Mouse (Mus musculus) embryo, embryonic 10 days (tissue): ENCODE data around the gene Bicra.

Source experiments
- DNase-seq: peaks from one replicate; pipeline ENCODE4 v3.0.0-alpha.2; 2015; ENCODE audit warnings: low spot score

Bicra gene

DNA sequence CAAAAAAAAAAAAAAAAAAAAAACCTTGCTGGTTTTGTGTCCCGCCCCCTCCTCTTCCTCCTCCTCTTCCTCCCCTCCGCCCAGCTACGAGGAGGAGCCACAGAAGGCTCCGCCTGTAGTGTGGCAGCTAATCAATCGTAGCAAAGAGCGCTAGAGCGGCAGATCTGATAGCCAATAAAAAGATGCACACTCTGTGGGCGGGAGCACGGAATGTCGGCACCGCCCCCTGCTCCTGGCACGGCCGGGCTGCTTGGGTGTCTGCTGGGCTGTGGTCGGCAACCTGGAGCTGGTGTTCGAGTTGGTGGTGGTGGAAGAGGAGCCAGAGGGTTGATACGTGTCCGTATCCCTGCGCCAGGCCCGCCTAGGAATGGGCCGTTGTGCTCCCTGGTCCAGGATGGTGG is 443 bp upstream of the Bicra start:
- DNase-seq: peak; percentile 98

DNA sequence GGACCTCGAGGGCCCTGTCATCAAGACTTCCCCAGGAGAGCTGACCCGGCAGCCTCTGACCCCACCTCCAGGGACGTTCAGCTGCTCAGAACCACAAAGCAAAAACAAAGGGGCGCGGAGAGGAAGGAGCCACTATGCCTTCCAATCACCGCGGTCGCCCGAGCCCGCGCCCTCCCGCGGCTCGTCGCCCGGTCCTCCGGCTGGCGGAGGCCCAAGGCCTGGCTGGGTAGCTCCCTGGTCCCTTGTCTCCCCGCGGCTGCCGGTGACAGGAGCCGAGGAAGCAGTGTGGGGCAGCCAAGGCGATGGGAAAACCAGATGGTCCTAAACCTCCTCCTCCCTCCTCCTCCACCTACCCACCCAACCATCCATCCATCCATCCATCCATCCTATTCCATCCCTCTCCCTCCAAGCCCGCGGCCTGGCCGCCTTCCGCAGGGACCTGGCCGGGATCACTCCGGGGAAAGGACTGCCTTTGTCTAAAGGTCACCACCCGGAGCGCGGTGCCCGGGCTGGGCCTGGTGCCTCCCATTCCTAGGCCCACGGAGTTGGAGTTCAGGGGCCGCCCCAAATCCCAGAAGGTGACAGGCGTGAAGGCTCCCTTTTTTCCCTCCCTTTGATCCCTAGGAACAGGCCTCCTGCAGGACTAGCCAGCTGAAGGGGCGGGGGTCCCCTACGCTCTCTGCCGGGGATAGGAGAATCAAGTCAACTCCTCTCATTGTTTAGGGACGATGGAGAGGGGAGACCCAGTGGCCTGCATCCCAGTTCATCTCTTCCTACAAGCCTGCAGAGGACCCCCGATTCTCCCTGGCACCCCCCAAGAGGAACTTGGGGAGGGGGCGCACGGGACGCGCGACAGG is 1.0 kb downstream of the Bicra start:
- peak; percentile 66 for DNase-seq

DNA sequence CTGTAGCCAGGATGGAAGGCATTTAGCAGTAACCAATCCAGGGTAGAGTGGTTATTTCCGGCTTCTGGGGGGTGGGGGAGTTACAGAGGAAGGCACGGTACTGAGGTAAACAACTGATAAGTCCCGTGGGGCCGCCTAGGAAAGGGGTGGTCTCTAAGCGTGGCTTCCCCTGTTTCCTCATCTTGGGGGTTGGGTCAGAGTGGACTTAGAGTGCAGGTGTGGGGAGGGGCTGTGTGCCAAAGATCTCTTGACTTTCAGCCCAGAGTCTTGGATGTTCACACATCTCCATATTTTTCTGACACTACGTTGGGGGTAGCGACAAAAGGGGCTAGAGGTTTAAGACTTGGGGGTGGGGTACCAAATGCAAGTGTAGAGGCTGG is 1.6 kb downstream of the Bicra start:
- DNase-seq: peak; percentile 68

DNA sequence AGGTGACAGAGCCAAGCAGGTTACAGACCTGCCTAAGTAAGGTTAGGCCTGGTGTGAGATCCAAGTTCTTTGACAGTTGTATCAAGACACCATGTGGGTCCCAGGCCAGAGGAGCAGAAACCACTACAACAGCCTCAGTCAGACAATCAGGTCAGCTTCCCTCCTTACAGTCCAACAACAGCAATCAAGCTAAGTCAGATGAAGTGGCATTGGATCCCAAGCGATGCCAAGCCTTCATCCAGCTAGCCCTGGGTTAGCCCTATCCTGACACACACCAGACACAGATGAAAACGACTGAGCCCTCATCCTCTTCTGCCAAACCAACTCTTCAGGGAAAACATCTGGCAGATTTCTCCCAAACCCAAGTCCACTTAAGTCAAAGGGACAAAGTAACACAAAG is 2.2 kb downstream of the Bicra start:
- DNase-seq: no peak

DNA sequence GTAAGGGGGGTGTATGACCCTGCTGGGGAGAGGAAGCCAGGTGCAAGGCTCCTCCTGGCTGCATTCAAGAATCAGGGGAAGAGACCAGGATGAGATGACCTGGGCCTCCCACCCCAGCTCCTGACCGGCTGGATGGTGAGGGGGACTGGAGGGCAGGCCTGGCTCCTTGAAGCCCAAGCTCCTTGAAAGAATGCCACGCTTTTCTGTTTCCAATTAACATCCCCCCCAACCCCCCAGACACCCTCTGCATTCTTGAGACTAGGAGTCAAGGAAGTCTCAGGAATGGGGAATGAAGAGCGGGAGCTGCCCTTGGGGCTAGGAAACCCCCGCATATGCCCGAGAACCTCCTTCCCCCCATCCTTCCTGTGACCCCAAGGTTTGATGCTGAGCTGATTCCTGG is 3.2 kb downstream of the Bicra start:
- DNase-seq: peak; percentile 64

DNA sequence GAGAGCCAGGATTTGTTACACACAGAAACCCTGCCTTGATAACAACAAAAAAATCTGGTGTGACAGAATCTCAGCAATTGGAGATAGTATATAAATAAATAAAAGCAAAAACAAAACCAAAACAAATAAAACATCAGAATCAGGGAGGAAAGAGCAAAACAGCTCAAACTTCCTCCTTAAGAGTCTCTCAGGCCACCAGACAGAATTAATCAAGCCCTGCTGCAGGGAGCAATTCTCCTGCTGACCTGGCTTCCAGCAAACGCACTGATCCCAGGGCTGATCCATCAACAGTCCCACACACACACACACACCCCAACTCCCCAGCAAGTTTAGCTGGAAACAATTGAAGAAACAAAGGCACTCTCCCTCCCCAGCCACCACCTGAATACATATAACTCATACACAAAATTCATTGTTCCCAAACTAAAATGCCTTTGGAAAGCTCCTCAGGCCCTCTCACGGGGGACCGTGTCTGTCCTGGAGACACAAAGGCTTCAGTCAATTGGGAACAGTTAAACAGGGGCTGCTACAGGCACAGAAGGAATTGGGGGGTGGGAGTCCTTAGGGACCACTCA is 3.8 kb downstream of the Bicra start:
- peak; percentile 42 for DNase-seq

DNA sequence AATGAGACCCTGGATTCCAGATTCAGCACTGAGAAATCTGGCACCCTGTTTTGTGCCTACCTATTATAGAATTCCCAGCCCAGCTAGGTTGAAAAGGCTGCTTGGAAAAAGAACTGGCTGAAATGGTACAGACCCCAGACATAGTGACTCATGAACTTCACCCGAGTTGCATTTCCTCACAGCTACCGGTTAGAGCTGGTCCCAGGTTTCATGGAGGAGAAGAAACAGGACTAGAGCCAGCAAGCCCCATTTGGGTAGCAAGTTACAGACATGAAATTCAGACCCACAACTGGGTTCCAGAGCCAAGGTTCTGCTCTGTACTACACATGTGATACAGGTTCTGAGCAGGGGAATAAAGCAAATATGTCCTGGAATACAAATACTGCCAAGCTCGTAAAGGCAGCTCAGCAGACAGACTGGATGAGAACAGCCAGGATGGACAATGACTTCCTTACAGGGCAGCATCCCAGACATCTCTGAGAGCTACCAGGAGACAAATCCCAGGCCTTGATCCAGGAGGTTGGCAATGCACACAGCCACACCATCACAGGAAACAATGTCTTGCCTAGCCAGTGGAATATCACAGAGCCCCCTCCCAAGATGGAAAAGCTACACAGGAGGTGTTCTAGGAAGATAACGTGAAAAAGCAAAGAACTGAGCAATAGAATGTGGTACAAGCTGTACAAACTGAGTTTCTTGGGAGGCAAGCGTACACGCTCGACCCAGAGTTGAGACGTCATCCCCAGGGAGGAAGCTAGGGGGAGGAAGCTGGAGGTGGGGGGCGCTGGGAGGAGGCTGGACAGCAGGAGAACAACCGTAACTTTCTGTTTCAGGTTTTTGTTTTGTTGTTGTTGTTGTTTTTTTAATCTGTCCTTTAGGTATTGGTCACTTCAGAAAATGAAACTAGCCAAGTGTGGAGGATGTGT is 4.6 kb downstream of the Bicra start:
- DNase-seq: no peak

DNA sequence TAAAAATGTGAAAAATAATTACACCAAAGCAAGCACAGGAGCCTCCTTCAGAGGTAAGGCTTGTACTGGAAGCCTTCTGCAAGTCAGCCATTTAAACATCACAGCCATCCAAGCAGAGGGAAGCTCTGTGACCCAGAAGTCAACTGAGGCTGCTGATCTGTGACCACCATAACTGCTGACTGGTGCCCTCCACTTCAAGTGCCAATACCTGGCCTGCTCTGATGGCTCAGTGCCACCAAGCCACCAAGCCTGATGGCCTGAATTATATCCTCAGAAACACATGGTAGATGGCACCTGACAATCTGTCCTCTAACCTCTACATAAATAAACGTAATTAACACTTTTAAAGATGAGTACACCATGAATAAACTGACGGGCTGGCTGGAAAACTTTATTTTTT is 6.5 kb downstream of the Bicra start:
- DNase-seq: no peak

DNA sequence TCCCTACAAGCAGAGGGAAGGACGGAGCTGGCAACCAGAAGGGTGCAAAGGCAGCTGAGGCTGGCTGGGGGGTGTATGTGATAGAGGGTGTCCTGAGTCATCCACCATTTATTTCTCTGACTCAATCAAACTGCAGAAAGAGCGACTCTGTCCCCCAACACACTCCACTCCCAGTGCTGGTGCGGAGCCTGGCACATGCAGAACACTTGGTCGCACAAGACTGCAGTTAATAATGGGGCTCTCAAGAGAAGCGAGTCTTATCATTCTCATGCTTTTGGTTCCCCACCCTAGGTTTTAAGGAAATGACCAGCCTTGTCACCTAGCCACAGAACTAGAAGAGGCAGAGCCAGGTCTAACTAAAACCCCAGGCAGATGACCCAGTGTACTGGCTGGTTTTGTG is 8.4 kb downstream of the Bicra start:
- DNase-seq: no peak

DNA sequence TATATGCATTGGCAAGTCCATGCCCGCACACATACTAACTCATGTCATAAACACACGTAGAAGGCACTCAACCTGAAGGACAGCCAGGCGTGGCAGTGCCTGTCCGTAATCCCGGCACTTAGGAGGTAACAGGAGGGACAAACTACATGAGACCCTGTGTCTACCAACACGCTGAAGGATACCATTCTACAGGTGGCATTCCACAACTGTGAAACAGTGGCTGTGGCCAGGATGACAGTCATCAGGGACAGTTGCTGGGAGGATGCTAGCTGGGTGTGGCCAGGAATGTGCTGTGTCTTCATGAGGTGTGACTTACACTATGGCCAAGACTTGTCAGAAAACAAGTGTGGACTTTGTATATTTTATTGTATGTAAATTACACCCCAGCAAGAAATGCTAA is 10.7 kb downstream of the Bicra start:
- no peak for DNase-seq

DNA sequence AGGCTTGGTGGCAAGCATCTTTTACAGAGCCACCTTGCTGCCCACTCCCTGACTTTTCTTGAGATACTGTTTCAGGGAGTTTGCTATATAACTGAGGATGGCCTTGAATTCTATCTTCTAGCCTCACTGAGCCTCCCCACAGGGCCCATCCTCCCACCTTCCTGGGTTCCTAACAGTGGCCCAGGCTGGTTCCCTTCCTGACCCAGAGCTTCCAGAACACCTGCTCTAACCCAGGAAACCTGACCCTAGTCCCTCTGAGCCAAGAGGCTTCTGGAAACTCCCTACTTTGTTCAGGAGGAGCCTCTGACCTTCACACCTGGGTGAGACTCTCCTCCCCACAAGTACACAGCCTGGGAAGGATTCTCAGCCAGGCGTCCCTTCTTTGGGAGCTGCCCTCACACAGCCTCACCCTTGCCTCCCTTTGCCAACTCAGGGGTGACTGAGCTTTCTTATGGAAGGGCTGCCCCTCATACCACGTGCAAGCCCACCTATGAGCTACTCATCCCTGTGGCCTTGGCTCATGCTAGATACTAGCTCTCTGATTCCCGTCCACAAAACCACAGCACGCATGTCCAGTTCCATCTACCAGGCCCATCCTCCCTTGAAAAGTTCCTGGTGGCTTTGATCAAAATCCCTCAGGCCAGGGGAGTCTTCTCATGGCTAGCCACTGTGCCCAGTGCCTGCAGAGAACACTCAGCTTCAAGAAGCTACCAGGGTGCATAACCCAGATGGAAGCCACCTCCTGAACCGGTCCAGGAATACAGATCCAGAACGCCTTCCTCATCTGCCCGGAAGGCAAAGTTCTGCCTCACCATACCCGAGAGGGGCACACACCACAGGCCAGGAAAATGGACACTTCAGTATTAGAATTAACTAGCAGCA is 13.9 kb downstream of the Bicra start:
- no peak for DNase-seq

DNA sequence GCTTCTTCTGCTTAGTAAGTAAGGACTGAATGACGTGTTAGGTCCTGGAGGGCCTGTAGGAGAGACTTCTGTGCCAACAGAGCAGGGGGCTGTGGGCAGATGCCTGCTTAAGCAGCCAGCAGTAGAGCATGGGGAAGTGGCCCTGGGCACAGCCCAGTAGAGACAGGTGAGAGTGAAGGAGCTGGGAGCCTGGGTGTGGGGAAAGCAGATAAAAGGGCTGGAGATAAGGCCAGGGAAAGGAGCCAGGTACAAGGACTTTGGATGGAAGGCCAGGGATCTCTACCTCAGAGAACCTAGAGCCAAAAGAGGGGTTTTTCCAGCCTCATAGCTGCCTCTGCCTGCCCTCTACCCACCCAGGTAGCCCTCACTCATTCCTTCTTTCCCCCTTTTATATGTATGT is 14.7 kb downstream of the Bicra start:
- no peak for DNase-seq

DNA sequence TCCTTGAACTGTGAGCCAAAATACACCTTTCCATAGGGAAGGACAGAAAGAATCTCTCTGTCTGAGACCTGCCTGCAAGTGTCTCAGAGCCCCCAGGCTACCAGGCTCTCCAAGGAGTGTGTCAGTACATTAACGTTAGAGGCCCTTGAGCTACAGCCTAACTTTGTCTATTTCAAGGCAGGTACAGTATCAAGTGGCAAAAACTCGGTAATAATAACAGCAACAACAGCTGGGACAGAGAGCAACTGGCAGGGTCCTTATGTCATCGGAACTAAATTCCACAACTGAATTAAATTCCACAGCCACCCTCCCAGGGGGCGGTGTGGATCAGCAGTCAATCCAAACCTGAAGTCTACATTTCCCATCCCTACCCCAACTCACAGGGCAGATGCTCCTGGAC is 16.6 kb downstream of the Bicra start:
- DNase-seq: no peak

DNA sequence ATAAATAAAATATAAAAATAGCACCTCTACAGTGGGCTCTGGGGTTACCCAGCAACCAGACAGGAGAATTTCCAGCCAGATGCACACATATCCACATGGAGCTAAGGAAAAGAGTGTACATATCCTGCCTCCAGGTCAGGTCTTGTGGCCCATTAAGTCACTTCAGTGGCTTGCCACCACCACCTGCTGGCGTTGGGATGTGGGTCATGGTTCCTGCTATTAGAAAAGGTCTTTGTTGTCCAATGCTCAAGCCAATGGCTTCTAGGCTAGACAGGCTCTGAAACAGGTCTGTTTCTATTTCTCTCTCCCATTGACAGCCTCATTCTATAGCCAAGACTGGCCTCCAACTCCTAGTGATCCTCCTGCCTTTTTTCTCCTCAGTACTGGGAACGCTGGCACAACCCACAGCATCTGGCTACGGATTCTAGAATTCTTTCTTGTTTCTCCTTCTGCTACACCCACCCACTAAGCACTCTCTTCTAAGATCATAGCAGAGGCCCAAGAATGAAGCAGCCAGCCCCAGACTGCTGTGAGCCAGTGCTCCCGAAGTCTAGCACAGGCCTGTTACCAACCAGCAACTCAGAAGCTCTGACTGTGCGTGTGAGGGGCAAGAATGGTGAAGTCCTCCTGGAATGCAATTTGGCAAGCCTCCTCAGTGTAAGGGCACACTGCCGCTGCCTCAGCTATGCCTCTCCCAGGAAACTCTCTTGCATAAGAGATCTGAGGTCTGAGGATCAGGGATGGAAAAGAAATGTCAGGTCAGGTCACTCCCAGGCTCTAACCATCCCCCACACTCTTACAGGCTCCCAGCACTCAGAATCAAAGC is 19.4 kb downstream of the Bicra start:
- no peak for DNase-seq

DNA sequence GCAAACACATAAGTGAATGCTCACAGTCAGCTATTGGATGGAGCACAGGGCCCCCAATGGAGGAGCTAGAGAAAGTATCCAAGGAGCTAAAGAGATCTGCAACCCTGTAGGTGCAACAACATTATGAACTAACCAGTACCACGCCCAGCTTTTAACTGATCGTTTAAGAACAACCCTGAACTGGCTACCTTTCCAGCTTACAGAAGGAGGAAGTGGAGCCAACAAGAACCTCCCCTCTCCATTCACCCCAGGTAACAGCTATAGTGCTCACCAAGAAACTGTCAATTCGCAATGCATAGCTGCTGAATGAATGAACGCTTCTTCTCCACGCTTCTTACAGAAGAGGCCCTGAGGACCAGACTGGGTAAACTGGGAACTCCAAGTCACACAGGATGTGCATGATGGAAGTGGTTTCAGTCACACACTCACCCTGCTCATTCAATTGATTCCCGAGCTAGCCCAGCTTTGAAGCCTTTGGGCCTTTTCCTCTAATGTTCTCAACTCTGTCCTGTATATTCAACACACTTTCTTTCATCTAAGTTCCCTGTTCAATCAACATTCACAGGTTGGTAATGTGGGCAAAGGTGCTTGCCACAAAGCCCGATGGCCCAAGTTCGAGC is 23.0 kb downstream of the Bicra start:
- DNase-seq: no peak

DNA sequence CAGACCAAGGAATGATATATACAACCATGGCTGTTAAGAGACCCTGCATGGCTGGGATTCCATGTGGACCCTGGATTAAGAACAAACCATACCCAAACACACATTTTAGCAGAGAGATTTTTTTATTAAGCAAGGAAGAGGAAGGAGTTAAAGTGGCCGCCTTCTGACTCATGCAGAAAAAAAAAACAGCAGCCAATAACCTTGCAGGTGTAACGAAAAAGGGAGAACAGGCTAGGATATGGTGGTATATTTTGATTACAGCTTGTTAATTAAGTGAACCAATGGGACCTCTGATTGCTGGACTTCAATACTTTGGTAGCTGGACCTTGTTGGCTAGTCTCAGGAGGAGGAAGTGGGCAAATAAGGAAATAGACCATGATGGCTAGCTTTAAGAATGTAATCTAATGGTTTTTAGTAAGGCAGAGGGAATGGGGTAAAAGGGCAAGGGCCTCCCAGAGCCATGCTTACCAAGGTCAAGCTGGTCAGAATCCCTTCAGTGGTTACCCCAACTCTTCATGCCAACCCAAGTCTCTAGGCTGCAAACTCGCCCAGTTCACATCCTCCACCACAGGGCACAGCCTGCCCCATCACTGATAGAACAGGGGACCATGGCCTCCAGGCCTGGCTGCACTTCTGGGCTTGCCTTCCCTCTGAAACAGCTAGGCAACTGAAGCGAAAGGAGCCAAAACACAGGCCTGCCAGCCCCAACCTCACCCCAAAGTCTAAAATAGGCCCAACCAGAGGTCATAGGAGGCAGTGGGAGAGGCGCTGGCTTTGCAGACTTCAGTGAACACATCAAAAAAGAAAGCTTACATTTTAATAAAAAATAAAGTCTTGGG is 28.2 kb downstream of the Bicra start:
- no peak for DNase-seq

DNA sequence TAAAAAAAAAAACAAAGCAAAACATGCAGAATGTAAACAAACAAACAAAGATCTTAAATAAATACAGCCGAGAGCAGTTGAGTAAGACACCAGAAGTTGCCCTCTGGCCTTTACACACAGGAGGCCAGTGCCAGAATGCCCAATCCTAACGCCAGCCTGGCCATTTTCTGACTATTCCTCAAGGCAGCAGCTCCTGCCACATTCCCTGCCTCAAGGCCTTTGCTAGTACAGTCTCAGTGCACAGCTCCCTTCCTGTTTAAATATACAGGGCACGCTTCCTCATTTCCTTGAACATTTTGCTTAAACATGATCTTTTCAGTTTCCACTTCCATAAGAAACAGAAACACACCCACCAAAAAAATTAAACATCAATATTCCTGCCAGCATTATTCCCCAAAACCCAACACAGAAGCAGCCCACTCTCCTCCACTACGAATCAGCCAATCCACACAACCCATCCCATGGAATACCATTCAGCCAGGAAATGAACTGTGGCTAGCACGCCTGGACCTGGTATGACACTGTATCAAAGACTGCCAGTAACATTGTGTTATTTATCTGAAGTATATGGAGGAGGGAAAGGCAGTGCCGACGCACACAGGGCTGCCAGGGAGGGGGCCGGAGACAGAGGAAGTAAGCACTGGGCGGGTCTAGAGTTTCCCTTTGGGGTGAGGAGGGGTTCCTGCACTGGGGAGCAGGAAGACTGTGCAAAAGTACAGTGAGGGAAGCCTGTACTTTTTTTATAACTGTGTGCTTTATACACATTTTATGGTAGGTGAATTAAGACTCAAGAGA is 29.5 kb downstream of the Bicra start:
- DNase-seq: no peak

DNA sequence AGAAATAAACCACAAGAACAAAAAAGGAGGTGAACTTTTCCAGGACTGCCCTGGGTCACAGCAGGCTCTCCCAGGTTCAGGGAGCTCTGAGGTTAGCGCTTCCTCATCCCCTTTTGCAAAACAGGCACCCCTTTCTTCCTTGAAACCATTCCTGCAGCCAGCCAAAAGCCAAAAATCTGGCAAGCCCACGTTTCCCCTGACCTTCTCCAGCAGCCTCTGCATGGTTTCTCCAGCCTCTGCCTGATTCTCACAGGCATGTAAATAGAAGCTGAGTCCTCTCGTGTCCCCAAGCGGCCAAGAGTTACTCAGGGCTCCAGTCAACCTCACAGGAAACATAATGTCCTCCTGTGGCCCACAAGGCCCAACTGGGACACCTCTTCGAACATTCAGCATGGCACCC is 32.3 kb downstream of the Bicra start:
- DNase-seq: no peak
